Mouse (Mus musculus) liver, embryonic 15.5 days (tissue): ENCODE results near the gene Olfr1393. TPM values are rescaled to one million over a fixed set of nuclear protein-coding genes. Genes with fewer than 3 reads are reported as not detected.

ENCODE experiments used
- ATAC-seq: fragments of 200-750 bp; cut with Nextera tagmentation; 2 replicates; pipeline ENCODE4 v1.8.0; 2017; ENCODE audit warnings: moderate number of reproducible peaks, mild to moderate bottlenecking, moderate library complexity; ENCODE audit not compliant: insufficient read depth
- H3K27ac ChIP-seq: fragments of 300-500 bp; sonication (generic); replicated peaks from 2 replicates; pipeline ENCODE4 v1.5.1; 2015; ENCODE audit warnings: mild to moderate bottlenecking, inconsistent platforms
- H3K27me3 ChIP-seq: fragments of 300-500 bp; sonication (generic); 2 replicates; pipeline ENCODE4 v1.6.1; 2015; ENCODE audit warnings: mild to moderate bottlenecking, inconsistent platforms
- H3K36me3 ChIP-seq: fragments of 300-500 bp; sonication (generic); replicated peaks from 2 replicates; pipeline ENCODE4 v1.6.1; 2015; ENCODE audit warnings: moderate library complexity, mild to moderate bottlenecking, inconsistent platforms
- H3K4me1 ChIP-seq: fragments of 300-500 bp; sonication (generic); replicated peaks from 2 replicates; pipeline ENCODE4 v1.6.1; 2015; ENCODE audit warnings: inconsistent platforms
- H3K4me2 ChIP-seq: fragments of 300-500 bp; sonication (generic); 2 replicates; pipeline ENCODE4 v1.6.1; 2015; ENCODE audit warnings: moderate library complexity, mild to moderate bottlenecking, inconsistent platforms
- H3K4me3 ChIP-seq: fragments of 300-500 bp; sonication (generic); replicated peaks from 2 replicates; pipeline ENCODE4 v1.5.1; 2015; ENCODE audit warnings: mild to moderate bottlenecking, inconsistent platforms
- H3K9ac ChIP-seq: fragments of 300-500 bp; sonication (generic); 2 replicates; pipeline ENCODE4 v1.6.1; 2015; ENCODE audit warnings: moderate library complexity, mild to moderate bottlenecking, inconsistent platforms
- H3K9me3 ChIP-seq: fragments of 300-500 bp; sonication (generic); replicated peaks from 2 replicates; pipeline ENCODE4 v1.6.1; 2016; ENCODE audit warnings: inconsistent platforms
- WGBS: fragments of 180-500 bp; shearing (Covaris S2); methylation state at CpG from one replicate; pipeline ENCODE4 v1.1.7; 2015; ENCODE audit warnings: mixed read lengths; ENCODE audit not compliant: insufficient replicate concordance; 5-methylcytosine and 5-hydroxymethylcytosine counted together
- polyA plus RNA-seq: library from polyadenylated mRNA; unstranded; fragments of >200 nt; fragmentation: Nextera tagmentation; extraction: Ambion mirVana; gene quantifications from 2 replicates; pipeline ENCODE4 v1.2.1, GENCODE M21; 2015

The Olfr1393 gene
- polyA plus RNA-seq, 1 experiment from 2014 or later: not detected

- H3K27me3 ChIP-seq: no peaks in the 10 kb centered on the region
- H3K4me1 ChIP-seq: peaks cover 76% of the 10 kb centered on the region
- peak overlapping the region; percentile 86 for H3K4me2 ChIP-seq
- H3K36me3 ChIP-seq: no peaks in the 10 kb centered on the region
- 13% methylated on average over 7 of the region's 7 CpGs for WGBS
- peak overlapping the region; percentile 26; the same call in 1 of the 2 replicates for H3K9ac ChIP-seq
- no peaks in the 10 kb centered on the region for H3K9me3 ChIP-seq
- peak overlapping the region; percentile 94 for H3K27ac ChIP-seq
- no peak for ATAC-seq
- peak overlapping the region; percentile 68 for H3K4me3 ChIP-seq
Observed at GRCm38 (mm10) chr11:49245176-49245575, 32.9 kb upstream of the Olfr1393 start.

GRCm38 (mm10) chr11:49245634-49246415 lies 32.3 kb upstream of the Olfr1393 start:
- peaks cover 80% of the 10 kb centered on the region for H3K4me1 ChIP-seq
- peak overlapping the region; percentile 26; the same call in 1 of the 2 replicates for H3K9ac ChIP-seq
- H3K9me3 ChIP-seq: no peaks in the 10 kb centered on the region
- H3K36me3 ChIP-seq: no peaks in the 10 kb centered on the region
- peak overlapping the region; percentile 94 for H3K27ac ChIP-seq
- no peaks in the 10 kb centered on the region for H3K27me3 ChIP-seq
- ATAC-seq: no peak
- H3K4me3 ChIP-seq: peak overlapping the region; percentile 68
- peak overlapping the region; percentile 86 for H3K4me2 ChIP-seq
- WGBS: 9% methylated on average over 12 of the region's 12 CpGs

- peak overlapping the region; percentile 94; the same call in 1 of the 2 replicates for H3K27ac ChIP-seq
- H3K4me3 ChIP-seq: peak overlapping the region; percentile 68
- H3K9ac ChIP-seq: no peak overlapping the region
- H3K9me3 ChIP-seq: no peaks in the 10 kb centered on the region
- WGBS: 68% methylated on average over 4 of the region's 4 CpGs
- peaks cover 83% of the 10 kb centered on the region for H3K4me1 ChIP-seq
- H3K27me3 ChIP-seq: no peaks in the 10 kb centered on the region
- peak overlapping the region; percentile 86 for H3K4me2 ChIP-seq
- H3K36me3 ChIP-seq: no peaks in the 10 kb centered on the region
- no peak for ATAC-seq
Observed at GRCm38 (mm10) chr11:49246523-49246922, 31.6 kb upstream of the Olfr1393 start.

GRCm38 (mm10) chr11:49247255-49247654 lies 30.8 kb upstream of the Olfr1393 start:
- no peaks in the 10 kb centered on the region for H3K27me3 ChIP-seq
- 0 out of 2 replicates have a peak overlapping the region, but pooled peaks have one; percentile 5 for H3K9ac ChIP-seq
- H3K9me3 ChIP-seq: no peaks in the 10 kb centered on the region
- H3K4me3 ChIP-seq: peak overlapping the region; percentile 68
- peaks cover 5% of the 10 kb centered on the region; the same call in 1 of the 2 replicates for H3K36me3 ChIP-seq
- no peak for ATAC-seq
- WGBS: 36% methylated on average over 2 of the region's 2 CpGs
- peaks cover 90% of the 10 kb centered on the region for H3K4me1 ChIP-seq
- H3K4me2 ChIP-seq: peak overlapping the region; percentile 86
- H3K27ac ChIP-seq: peak overlapping the region; percentile 94; the same call in 1 of the 2 replicates

- ATAC-seq: no peak
- 51% methylated on average over 6 of the region's 6 CpGs for WGBS
- H3K4me1 ChIP-seq: peaks cover 91% of the 10 kb centered on the region
Observed at GRCm38 (mm10) chr11:49248226-49248973, 29.7 kb upstream of the Olfr1393 start.

GRCm38 (mm10) chr11:49248974-49249700 lies 29.0 kb upstream of the Olfr1393 start:
- Histone ChIP-seq H3K4me2 (peak overlapping the region; percentile 82), H3K27me3 (no peaks in the 10 kb centered on the region), H3K9me3 (no peaks in the 10 kb centered on the region), H3K9ac (peak overlapping the region; percentile 19; the same call in 1 of the 2 replicates), H3K4me3 (peak overlapping the region; percentile 75), H3K36me3 (peaks cover 22% of the 10 kb centered on the region), H3K27ac (peak overlapping the region; percentile 92), H3K4me1 (peaks cover 98% of the 10 kb centered on the region)
- no peak for ATAC-seq
- WGBS: 43% methylated on average over 6 of the region's 6 CpGs

More at GRCm38 (mm10) chr11:49248226-49248973, 29.7 kb upstream of the Olfr1393 start:
- Histone ChIP-seq H3K4me3 (no peak overlapping the region), H3K4me2 (peak overlapping the region; percentile 86), H3K27ac (peak overlapping the region; percentile 92), H3K9me3 (no peaks in the 10 kb centered on the region), H3K9ac (no peak overlapping the region), H3K27me3 (no peaks in the 10 kb centered on the region), H3K36me3 (peaks cover 15% of the 10 kb centered on the region)

GRCm38 (mm10) chr11:49249811-49250421 lies 28.2 kb upstream of the Olfr1393 start:
- H3K27me3 ChIP-seq: no peaks in the 10 kb centered on the region
- H3K36me3 ChIP-seq: peaks cover 30% of the 10 kb centered on the region
- peak overlapping the region; percentile 82 for H3K4me2 ChIP-seq
- peaks cover 98% of the 10 kb centered on the region for H3K4me1 ChIP-seq
- peak overlapping the region; percentile 92 for H3K27ac ChIP-seq
- H3K9ac ChIP-seq: peak overlapping the region; percentile 86
- peak overlapping the region; percentile 75 for H3K4me3 ChIP-seq
- WGBS: 4% methylated on average over 10 of the region's 10 CpGs
- ATAC-seq: peak; percentile 11
- H3K9me3 ChIP-seq: no peaks in the 10 kb centered on the region

GRCm38 (mm10) chr11:49250422-49251379 lies 27.4 kb upstream of the Olfr1393 start:
- Histone ChIP-seq H3K36me3 (peaks cover 38% of the 10 kb centered on the region), H3K9me3 (no peaks in the 10 kb centered on the region), H3K9ac (peak overlapping the region; percentile 86), H3K27ac (peak overlapping the region; percentile 92), H3K4me1 (peaks cover 96% of the 10 kb centered on the region), H3K27me3 (no peaks in the 10 kb centered on the region), H3K4me2 (peak overlapping the region; percentile 82), H3K4me3 (peak overlapping the region; percentile 75)
- under 1% methylated on average over 45 of the region's 45 CpGs for WGBS
- ATAC-seq: peak; percentile 94

- peak overlapping the region; percentile 75 for H3K4me3 ChIP-seq
- ATAC-seq: no peak
- WGBS: 19% methylated on average over 7 of the region's 7 CpGs
- H3K9me3 ChIP-seq: no peaks in the 10 kb centered on the region
- H3K4me1 ChIP-seq: peaks cover 92% of the 10 kb centered on the region
- H3K9ac ChIP-seq: peak overlapping the region; percentile 86
- peak overlapping the region; percentile 82 for H3K4me2 ChIP-seq
- peaks cover 45% of the 10 kb centered on the region for H3K36me3 ChIP-seq
- H3K27me3 ChIP-seq: no peaks in the 10 kb centered on the region
- H3K27ac ChIP-seq: peak overlapping the region; percentile 92
Observed at GRCm38 (mm10) chr11:49251380-49251761, 26.7 kb upstream of the Olfr1393 start.
